Mouse (Mus musculus) lung, postnatal 14 days (tissue): ENCODE measurements around the gene Dtd1.

Source experiments
- DNase-seq: peaks from one replicate; pipeline ENCODE4 v3.0.0; 2021

The Dtd1 gene

DNA sequence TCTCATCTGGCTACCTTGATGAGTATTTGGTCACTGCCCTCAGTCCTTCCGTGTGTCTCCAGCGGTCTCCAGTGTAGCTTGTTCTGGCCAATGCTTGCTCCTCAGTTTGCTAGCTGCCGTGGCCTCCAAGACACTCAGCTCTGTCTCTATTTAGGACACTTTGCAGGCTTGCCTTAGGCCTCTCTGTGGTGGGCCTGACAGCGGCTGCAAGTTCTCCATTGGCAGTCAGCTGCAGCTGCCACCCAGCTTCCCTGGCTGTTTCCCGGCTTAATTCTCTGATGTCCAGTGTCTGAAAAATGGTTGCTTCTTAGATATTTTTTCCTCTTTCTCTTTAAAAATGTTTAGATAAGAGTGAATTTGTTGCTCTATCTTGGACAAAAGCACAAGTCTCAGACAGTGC, 116.6 kb downstream of the Dtd1 start:
- DNase-seq: peak; percentile 24

DNA sequence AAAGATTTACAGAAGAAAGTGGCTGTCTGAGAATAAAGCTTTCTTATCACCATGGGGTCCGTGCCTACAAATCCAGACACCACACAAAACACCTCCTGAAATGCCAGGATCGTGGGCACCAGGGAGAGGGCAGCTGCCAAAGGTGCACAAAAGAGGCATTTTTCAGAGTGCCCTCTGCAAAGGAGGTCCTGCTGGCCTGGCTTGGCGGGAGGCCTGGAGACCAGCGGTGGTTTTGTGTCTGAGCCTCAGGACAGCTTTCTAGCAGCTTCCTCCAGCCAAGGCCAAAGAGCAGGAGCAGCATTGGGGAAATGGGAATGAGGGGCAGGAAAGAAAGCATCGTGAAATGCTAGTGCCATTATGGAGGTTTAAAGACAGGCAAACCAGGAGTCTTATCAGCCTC, 118.6 kb downstream of the Dtd1 start:
- DNase-seq: no peak

DNA sequence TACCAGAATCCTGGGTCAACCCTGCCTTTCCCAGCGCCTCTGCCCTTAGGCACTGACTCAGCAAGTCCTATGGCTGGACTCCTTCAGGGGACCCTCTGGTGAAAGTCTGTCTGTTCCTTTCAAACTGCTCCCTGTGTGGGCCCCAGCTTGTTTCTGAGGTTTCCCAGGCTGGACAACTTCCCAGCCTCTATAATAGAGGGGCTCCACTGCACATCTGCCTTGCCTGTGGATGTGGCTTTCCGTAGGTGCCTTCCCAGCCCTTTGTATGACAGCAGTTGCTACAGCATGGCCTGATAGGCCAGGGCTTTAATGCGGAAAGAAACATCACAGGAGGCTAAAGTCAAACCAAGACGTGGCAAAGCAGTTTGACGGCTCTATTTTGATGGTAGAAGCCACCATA, 119.6 kb downstream of the Dtd1 start:
- no peak for DNase-seq

DNA sequence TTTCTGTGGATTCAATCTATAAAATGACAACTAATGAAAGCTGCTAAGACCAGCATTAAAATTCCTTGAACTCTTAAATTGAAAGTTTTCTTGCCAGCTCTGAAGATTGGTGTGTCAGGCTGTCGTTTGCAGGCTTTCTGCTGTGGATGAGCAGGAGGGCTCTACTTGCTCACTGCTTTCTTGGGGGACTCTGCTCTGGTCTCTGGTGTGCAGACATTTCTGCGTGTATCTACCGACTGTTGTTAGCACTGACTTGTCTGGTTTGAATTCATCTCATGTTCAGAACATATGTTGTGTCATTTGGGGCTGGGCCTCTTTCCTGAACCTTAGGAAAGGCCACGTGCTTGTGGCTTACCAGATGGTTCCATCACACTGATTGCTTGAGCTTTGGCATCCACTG, 120.0 kb downstream of the Dtd1 start:
- no peak for DNase-seq

DNA sequence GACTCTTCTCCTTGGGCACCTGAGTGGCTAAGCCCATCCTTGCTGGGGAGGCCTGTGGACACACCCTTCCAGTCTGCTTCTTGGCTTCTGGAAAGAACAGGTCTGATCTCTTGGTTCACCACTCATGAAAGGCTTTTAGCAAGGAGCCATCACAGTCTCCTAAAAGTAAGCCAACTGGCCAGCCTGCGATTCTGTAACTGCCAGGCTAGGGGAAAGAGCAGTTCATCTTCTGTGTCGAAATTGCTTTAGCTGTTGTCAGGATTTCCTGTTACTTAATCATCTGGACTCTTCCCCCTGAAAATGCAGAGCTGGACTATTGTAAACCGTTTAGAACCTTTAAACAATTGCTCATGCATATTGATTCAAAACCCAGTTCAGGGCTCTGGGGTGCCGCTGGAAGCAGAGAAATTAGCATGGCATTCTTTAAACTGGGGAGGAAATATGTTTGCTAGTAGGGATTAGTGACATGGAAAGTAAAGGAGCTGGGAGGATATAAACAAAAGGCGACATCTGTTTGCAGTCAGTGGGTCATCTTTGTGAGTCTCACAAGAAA, 120.8 kb downstream of the Dtd1 start:
- peak; percentile 15 for DNase-seq

DNA sequence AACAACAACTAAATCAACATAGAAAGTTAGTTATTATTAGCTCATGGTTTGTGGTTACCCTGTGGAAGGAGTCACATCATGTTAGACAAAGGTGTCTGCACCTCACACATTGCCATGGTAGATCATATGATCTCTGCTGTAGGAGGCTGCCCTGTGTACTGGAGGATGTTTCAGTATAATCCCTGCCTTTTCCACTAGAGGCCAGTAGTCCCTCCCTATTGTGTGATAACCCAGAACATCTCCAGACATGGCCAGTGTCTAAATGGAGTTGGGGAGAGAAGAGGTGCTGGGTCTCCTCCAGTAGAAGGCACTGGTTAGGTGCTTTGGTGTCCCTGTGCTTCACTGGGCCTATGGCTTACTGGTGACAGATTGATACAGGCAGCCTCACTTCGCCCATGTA, 125.0 kb downstream of the Dtd1 start:
- no peak for DNase-seq

DNA sequence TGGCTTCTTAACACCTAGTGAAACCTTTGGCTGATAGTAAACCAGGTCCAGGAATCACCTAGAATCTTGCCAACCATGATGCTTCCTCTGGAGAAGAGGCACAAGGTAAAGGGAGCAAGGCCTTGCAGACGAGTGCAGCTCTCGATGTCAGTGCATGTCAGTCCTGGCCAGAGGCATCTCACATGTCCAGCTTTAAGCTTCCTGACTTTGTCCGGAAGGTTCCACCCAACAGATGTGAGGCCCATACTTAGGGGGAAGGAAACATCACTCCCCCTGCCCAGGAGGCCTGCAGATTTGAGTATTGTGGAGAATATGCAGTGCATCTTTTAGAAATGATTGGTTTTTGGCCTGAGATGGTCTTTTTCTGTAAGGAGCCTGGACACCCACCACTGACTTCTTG, 127.4 kb downstream of the Dtd1 start:
- DNase-seq: no peak

DNA sequence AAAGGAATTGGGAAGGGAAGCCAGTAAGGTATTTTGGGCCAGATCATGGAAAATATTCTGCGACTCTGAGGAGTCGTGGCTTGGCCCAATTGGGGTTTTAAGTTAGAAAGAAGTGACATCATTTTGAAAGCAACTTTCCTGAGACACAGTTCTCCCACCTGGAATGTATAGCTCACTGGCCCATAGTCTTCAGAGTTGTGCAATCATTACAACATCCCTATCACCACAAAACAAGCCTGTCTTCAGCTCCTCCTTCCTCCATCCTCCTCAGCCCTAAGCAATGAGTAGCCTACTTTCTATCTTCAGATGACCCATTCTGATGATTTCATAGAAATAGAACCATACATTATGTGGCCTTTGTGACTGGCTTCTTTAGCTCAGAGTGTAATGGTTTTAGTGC, 130.1 kb downstream of the Dtd1 start:
- DNase-seq: no peak

DNA sequence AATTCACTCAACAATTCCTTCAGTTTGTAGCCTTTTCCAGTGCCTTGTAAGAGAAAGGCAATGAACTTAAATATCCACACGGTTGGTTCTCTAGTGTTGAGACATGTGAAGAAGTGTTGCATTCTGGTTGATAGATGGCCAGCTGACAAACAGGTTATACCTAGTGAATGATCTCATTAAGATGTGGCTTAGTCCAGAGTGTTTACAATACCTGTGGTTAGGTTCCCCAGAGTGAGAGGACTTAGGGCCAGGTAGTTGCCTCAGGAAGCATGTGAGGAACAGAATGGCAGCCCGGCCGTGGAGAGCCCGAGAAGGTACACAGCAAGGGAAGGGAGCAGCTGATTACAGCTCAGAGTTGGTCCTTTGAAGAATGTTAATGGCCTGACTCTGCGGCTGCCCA, 138.5 kb downstream of the Dtd1 start:
- no peak for DNase-seq

DNA sequence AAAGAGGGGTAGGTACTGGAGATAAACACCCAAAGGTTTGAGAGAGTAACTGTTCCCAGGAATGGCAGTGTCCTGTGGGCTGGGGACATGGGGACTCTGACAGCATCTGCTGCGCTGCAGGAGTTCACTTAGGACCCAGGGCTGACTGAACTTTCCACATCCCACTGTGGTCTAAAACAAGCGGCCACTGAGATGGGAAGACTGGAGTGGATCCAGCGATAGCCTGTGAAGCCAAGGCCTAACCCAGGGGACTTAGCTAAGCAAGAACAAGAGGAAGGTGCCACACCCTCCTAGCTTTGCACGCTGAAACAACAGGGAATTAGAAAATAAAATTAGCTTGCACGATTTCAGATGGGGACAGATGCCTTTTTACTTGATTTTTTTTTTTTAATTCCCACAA, 138.9 kb downstream of the Dtd1 start:
- DNase-seq: no peak

DNA sequence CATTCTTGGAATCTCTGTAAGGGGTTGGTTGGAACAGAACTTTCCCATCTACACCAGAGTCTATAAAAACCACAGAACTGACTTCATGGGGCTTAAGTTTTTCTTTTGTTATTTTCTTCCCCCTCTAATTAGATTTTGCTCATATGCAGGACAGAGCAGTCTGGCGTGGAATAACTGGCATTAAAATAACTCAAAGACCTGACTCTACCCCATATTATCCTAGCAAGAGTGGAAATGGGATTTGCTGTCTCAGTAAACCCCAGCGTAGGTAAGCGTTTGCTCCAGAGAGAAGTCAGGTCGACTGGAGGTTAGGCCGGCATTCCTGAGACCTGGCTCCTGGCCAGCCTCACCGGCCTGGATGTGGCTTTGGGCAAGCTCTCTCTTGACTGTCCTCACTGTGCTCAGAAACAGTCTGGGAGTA, 140.9 kb downstream of the Dtd1 start:
- peak; percentile 33 for DNase-seq

DNA sequence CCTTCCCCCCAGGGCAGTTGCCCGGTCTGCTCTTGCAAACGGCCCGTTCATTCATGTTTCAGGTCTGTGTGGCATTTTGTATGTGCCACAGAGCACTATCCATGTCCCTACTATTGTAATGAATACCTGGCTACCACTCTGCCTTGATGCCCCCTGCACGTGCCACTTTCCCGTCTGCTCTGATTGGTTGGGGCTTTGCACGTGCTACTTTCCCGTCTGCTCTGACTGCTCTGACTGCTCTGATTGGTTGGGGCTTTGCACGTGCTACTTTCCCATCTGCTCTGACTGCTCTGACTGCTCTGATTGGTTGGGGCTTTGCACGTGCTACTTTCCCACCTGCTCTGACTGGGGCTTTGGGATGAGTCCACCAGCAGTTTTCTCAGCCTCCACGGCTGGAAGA, 142.3 kb downstream of the Dtd1 start:
- no peak for DNase-seq

DNA sequence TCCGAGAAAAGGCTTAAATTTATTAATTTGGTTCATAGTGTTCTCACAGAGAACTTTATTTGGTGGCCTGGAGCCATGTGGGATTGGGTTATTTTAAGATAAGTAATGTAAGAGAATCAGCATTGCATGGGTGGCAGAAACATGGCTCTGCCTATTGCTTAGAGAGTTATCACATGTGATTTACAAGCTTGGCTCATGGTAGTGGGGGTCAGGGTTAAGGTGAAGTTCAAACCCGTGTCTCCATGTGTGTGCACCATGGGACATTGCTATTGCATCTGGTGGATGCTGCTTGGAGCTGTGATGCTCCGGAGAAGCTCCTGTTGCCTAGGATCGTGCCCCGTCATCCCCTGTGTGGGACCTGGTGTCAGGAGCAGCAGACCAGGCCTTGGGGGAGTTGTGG, 143.6 kb downstream of the Dtd1 start:
- DNase-seq: no peak

DNA sequence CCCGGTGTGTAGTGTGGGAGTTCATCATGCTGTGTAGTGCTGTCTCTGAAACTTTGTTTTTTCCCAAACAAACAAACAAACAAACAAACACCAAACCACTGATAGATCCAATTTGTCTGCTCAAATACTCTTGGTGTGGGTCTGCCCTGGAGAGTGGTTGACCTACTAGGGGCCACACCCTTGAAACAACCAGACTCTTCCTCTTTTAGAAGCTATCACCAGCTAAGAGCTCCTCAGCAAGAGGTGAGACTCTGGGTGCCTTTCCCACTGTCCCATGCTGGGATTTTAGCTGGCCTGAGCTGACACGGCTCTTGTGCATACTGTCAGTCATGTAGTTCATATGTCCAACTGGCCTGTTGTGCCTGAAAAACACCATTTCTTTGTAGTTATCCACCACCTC, 145.6 kb downstream of the Dtd1 start:
- DNase-seq: no peak

DNA sequence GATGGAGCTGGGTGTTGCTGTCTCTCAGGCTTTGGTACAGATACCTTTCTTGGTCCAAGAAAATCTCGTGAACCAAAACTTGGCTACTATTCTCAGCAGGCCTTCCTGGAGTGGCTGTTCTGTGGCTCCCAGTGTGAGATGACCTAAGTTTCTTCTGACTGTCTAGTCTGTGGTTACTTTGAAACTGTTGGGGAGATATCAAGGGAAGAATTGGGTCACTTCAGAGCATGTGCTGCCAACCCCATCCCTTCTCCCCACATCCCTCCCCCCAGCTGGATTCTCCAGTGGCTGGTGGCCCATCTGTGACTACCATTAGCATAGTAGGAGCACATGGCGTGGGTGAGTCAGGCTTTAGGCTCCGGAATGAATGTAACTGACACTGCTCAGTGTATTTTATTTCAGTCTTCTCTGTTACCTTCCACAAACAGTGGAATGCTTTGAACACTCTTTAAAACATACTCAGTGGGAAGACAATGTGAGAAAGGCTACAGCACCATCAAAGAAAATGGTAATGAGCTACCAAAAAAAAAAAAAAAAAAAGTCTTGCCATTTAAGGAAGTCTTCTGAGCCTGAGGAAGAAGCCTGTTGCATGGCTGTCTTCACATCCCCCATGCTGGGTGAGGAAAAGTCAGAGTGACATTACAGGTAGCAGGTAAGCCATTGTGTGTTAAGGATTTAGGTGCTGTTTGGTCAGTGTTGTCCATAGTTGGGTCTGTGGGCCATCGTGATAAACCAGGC, 146.5 kb downstream of the Dtd1 start:
- DNase-seq: no peak

DNA sequence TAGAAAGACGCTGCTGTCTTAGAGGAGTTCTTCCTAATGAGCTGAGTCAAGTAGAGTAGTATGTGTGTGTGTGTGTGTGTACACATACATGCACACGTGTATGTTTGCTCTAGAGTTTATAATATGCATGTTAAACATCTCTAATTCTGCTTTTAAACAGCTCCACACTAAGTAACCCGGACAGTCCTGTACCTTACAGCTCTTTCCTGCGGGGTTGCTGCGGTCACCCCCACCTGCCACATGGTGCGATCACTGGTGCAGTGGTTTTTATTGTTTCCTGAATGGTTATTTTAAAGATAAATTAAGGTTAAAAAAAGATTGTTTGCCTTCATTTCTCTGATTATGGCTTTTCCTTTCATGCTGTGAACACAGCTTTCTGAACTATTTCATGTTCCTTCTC, 153.9 kb downstream of the Dtd1 start:
- DNase-seq: no peak

DNA sequence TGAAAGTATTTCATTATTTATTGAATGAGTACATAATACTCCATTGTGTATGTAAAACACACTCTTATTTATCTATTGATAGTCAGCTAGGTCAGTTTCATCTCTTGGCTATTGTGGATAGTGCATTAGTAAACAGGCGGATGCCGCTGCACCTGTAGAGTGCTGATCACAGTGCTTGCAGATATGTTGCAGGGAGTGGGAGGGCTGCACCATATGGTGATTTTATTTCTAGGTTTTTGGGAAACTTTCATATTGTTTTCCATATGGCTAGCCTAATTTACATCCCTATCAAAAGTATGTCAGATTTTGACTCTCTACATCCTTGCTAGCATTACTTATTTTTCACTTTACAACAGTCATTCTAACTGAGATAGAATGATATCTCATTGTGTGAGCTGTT, 155.3 kb downstream of the Dtd1 start:
- no peak for DNase-seq

DNA sequence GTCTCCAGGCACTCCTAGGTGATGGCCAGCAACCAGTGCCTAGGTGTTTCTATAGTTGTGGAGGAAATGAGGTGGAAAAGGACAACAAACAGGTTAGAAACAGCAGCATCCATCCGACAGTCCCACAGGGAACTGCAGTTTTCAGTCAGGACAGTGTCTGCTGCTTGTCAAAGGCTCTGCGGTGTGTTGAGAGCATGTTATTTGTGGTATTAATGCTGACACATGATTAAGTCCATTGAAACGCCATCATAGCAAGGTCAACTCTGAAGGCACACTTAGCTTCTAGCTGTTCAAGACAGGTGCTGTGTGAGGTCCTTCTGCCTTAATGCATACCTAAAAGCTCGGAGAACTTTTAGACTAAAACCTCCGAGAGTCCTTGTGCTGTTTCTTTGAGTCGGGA, 161.0 kb downstream of the Dtd1 start:
- DNase-seq: no peak

DNA sequence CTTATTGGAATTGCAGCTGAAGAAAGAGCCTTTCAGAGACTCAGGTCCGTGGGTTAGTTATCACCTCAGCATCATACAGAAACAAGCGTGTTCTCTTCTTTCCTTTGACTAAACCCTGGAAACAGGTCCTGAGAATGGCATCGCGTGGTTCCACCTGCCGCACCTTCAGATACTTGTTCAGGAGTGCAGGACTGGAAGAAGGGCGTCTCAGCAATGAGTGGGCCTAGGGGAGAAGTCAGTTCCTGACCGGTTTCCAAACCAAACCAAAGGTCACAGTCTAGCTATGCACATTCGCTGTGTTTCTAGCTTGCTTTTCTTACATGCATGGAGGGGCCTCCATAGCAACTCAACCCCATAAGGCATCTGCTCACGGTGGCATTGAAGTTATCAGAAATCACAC, 164.0 kb downstream of the Dtd1 start:
- DNase-seq: no peak

DNA sequence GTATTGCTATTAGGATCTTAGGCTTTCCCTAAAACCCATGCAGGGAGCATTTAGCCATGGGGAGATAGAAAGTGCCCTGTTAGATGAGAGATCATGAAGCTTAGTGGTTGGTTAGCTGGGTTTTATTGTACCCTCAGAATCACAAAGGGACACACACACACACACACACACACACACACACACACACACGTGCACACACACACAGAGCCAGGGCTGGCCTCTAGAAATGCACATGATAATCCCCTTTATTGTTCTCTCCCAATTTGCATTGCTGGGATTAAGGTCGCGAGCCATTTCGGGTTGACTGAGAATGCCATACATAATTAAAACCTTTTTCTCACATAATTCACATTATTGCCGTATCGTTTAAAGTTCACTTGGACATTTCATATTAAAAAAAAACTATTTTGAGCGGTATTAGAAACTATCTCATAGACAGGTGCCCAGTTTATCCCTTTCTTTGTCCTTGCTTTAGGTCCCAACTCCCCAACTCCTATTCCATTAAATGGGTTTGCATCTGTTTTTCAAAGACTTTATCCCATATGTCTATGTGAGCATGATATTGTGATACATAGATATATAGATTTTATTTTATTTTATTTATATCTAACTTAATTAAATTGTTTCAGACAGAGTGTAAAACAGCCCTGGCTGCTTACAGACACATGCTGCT, 164.6 kb downstream of the Dtd1 start:
- DNase-seq: no peak

DNA sequence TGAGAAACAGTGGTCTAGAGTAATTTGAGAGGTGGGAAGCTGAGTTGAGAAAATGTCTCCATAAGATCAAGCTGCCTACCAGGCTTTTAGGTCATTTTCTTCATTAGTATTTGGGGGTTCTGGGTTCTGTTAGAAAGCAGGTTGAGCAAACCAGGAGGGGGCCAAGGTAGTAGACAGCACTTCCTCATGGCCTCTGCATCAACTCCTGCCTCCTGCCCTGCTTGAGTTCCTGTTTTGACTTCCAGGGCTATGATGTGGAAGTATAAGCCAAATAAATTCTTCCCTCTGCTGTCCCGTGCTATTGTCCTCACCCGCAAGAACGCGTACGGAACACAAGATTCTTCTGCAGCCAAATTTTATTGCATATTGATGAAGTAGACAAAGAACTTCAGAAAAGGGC, 165.5 kb downstream of the Dtd1 start:
- DNase-seq: no peak

DNA sequence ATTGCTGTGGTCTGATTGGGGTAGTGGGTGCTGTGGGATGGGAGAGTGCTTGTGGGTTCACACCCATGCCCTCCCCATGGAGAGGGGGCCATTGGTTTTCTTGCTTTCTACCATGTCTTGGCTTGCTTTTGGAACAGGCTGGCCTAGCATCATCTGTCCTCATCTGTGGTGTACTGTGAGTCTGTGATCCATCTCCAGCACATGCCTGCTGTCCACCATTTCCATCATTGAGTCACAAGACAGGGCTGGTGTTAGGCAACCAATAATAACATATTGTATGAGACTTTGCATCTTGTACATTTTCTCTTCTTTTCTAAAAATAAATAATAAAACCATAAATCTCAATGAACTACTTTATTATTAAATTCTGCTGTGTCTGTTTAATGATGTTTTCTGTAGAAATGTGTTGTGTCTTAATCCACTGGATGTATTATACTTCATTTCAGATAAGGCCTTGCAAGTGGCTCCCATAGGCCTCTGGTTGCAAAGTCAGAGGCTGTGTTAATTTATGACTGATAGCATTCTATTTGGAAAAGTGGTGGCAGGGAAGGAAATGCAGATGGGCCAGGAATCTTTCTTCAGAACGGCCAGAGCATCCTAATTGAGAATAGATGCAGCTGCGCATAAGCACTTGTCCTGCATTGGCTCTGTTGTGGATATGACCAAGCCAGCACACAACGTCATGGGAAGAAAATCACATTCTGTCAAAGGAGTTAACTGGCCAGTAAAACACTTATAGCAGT, 168.8 kb downstream of the Dtd1 start:
- peak; percentile 16 for DNase-seq

DNA sequence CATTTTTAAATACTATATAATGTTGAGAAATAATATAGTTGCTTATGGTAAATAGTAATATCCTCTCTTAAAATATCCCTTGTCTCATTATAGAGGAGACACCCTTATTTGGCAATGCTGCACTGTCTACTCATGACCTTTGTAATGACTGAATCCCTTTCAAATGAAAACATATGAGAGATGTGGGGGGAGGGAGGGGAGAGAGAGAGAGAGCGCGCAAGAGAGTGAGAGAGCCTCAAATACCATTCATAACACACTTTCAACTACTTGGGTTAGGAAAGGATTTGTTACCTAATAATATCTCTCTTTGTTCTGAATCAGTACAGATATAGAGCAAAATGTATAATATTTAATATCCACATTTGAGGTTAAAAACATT, 169.4 kb downstream of the Dtd1 start:
- DNase-seq: no peak

DNA sequence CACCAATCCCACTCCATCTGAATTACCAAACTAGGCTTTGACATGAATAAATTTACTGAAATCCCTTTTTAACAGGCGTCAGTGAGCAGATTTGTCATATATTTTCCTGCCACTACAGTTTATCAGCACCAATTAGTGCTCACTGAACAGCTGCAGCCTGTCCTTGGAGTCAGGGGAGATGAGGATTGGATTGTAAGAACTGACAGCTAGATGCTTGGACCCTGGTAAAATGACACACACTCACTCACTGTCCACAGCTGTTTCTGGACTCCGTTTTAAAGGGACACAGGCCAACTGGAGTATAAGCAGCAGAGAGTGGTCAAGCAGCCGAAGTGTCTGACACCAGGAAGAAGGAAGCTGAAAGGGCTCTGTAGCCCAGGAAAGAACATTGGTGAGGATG, 169.9 kb downstream of the Dtd1 start:
- peak; percentile 13 for DNase-seq
